Mouse (Mus musculus) liver, adult 2 months (tissue): Measurements from ENCODE around the gene Uspl1. TPM values are rescaled to one million over a fixed set of nuclear protein-coding genes. Genes with fewer than 3 reads are reported as not detected.
A peak's percentile ranks its signal among the peaks of the same experiment; 100 is the strongest.

Experiments used
- DNase-seq: peaks from one replicate; pipeline ENCODE4 v3.0.0-alpha.2; 2011; ENCODE audit warnings: low read depth, low spot score; ENCODE audit errors: extremely low read depth
- H3K27ac ChIP-seq: fragments of 200-500 bp; replicated peaks from 2 replicates; pipeline ENCODE4 v1.5.1; 2012; ENCODE audit warnings: low read depth, mild to moderate bottlenecking, control low read depth, inconsistent platforms, low read length; ENCODE audit not compliant: insufficient read depth
- H3K27me3 ChIP-seq: fragments of 200-500 bp; 2 replicates; pipeline ENCODE4 v1.6.1; 2012; ENCODE audit warnings: mild to moderate bottlenecking, moderate library complexity, low read length, inconsistent platforms; ENCODE audit not compliant: control insufficient read depth, insufficient read depth
- H3K36me3 ChIP-seq: fragments of 200-500 bp; 2 replicates; pipeline ENCODE4 v1.6.1; 2012; ENCODE audit warnings: low read length, inconsistent platforms; ENCODE audit not compliant: control insufficient read depth, insufficient read depth
- H3K4me1 ChIP-seq: fragments of 200-500 bp; 2 replicates; pipeline ENCODE4 v1.6.1; 2011; ENCODE audit warnings: low read length; ENCODE audit not compliant: control insufficient read depth, insufficient read depth
- H3K4me3 ChIP-seq: fragments of 200-500 bp; 2 replicates; pipeline ENCODE4 v1.5.1; 2011; ENCODE audit warnings: low read depth, mild to moderate bottlenecking, control low read depth, low read length, moderate library complexity; ENCODE audit not compliant: insufficient read depth
- H3K79me2 ChIP-seq: fragments of 200-500 bp; 2 replicates; pipeline ENCODE4 v1.6.1; 2012; ENCODE audit warnings: inconsistent platforms, mild to moderate bottlenecking, low read length, moderate library complexity; ENCODE audit not compliant: control insufficient read depth, insufficient read depth
- H3K9ac ChIP-seq: fragments of 200-500 bp; 2 replicates; pipeline ENCODE4 v1.6.1; 2012; ENCODE audit warnings: low read depth, mild to moderate bottlenecking, control low read depth, inconsistent platforms, low read length
- CTCF ChIP-seq: fragments of 200-500 bp; IDR thresholded peaks from 2 replicates; pipeline ENCODE4 v1.5.1; 2011; ENCODE audit warnings: low read depth, low read length, control low read depth
- POLR2A ChIP-seq: fragments of 200-500 bp; IDR thresholded peaks from 2 replicates; pipeline ENCODE4 v1.6.1; 2011; ENCODE audit warnings: low read length, control low read depth; ENCODE audit not compliant: insufficient read depth; ENCODE audit errors: extremely low read depth
- WGBS: fragments of 180-500 bp; shearing (Covaris S2); methylation state at CpG from one replicate; pipeline ENCODE4 v1.1.7; 2018; 5-methylcytosine and 5-hydroxymethylcytosine counted together
- polyA plus RNA-seq: library from polyadenylated mRNA; depleted of rRNA; stranded (reverse); fragments of >200 nt; gene quantifications from 2 replicates; pipeline ENCODE4 v1.2.3, GENCODE M21; 2012
- total RNA-seq: library from RNA; depleted of rRNA; stranded (reverse); fragments of >200 nt; gene quantifications from 2 replicates; pipeline ENCODE4 v1.2.3, GENCODE M21; 2014

Uspl1 gene
- total and polyA plus RNA-seq, 2 experiments, result 6.2 to 17.1 TPM

- H3K27me3 ChIP-seq, result no peaks in the 10 kb centered on the region
- DNase-seq, result no peak
- H3K4me3 ChIP-seq, result no peak overlapping the region
- WGBS, result 53% methylated on average over 3 of the region's 3 CpGs
- no peak overlapping the region for H3K9ac ChIP-seq
- H3K27ac ChIP-seq, result no peak overlapping the region
- peaks cover 4% of the 10 kb centered on the region; the same call in 1 of the 2 replicates for H3K36me3 ChIP-seq
- TF ChIP-seq POLR2A, result no peak
- TF ChIP-seq CTCF, result no peak
- H3K4me1 ChIP-seq, result no peaks in the 10 kb centered on the region
- no peaks in the 10 kb centered on the region for H3K79me2 ChIP-seq
These were observed 35.3 kb downstream of the Uspl1 start for GRCm38 (mm10) chr5:149219493-149219892.

GRCm38 (mm10) chr5:149221355-149221754 is 37.2 kb downstream of the Uspl1 start:
- no peaks in the 10 kb centered on the region for H3K79me2 ChIP-seq
- no peaks in the 10 kb centered on the region for H3K4me1 ChIP-seq
- DNase-seq, result peak; percentile 17
- 91% methylated on average over 4 of the region's 4 CpGs for WGBS
- H3K27ac ChIP-seq, result no peak overlapping the region
- no peak overlapping the region for H3K4me3 ChIP-seq
- H3K9ac ChIP-seq, result no peak overlapping the region
- TF ChIP-seq POLR2A (no peak), CTCF (no peak)
- no peaks in the 10 kb centered on the region for H3K36me3 ChIP-seq
- no peaks in the 10 kb centered on the region for H3K27me3 ChIP-seq

- Histone ChIP-seq H3K79me2 (no peaks in the 10 kb centered on the region), H3K9ac (no peak overlapping the region), H3K4me3 (no peak overlapping the region), H3K36me3 (no peaks in the 10 kb centered on the region), H3K4me1 (no peaks in the 10 kb centered on the region), H3K27ac (no peak overlapping the region), H3K27me3 (no peaks in the 10 kb centered on the region)
- no peak for DNase-seq
- TF ChIP-seq POLR2A (no peak), CTCF (no peak)
- WGBS, result 29% methylated on average over 7 of the region's 7 CpGs
These were observed 40.5 kb downstream of the Uspl1 start for GRCm38 (mm10) chr5:149224666-149225065.

GRCm38 (mm10) chr5:149228700-149229618 is 44.8 kb downstream of the Uspl1 start:
- Histone ChIP-seq H3K27me3 (no peaks in the 10 kb centered on the region), H3K4me1 (no peaks in the 10 kb centered on the region), H3K36me3 (no peaks in the 10 kb centered on the region), H3K79me2 (no peaks in the 10 kb centered on the region), H3K9ac (peak overlapping the region; percentile 64), H3K4me3 (peak overlapping the region; percentile 23), H3K27ac (peak overlapping the region; percentile 78)
- 3% methylated on average over 55 of the region's 55 CpGs for WGBS
- peak; percentile 80 for DNase-seq
- no peak for TF ChIP-seq CTCF
- TF ChIP-seq POLR2A, result no peak

GRCm38 (mm10) chr5:149229619-149230339 is 45.6 kb downstream of the Uspl1 start:
- peak overlapping the region; percentile 64 for H3K9ac ChIP-seq
- DNase-seq, result no peak
- 81% methylated on average over 18 of the region's 18 CpGs for WGBS
- H3K79me2 ChIP-seq, result no peaks in the 10 kb centered on the region
- no peaks in the 10 kb centered on the region for H3K27me3 ChIP-seq
- H3K36me3 ChIP-seq, result no peaks in the 10 kb centered on the region
- peak overlapping the region; percentile 78 for H3K27ac ChIP-seq
- H3K4me3 ChIP-seq, result peak overlapping the region; percentile 23
- no peaks in the 10 kb centered on the region for H3K4me1 ChIP-seq
- TF ChIP-seq POLR2A (no peak), CTCF (no peak)
